Mouse (Mus musculus) lung, embryonic 16.5 days (tissue): ENCODE results near the gene Mrs2. TPM values are rescaled to one million over a fixed set of nuclear protein-coding genes. Genes with fewer than 3 reads are reported as not detected.
"Not testable (repeated sequence)": the region's sequence is repeated elsewhere in the genome, so short reads cannot be mapped to it uniquely, and the experiment has no call there.

ENCODE experiments used
- ATAC-seq: fragments of 200-750 bp; cut with Nextera tagmentation; 2 replicates; pipeline ENCODE4 v1.8.0; 2017; ENCODE audit warnings: low read depth, mild to moderate bottlenecking, moderate library complexity
- H3K27ac ChIP-seq: fragments of 300-500 bp; sonication (generic); 2 replicates; pipeline ENCODE4 v1.5.1; 2014; ENCODE audit warnings: mild to moderate bottlenecking, control low read depth, low read length
- H3K27me3 ChIP-seq: fragments of 300-500 bp; sonication (generic); 2 replicates; pipeline ENCODE4 v1.6.1; 2014; ENCODE audit warnings: low read depth, low read length, mixed read lengths; ENCODE audit not compliant: control insufficient read depth, insufficient read depth
- H3K36me3 ChIP-seq: fragments of 300-500 bp; sonication (generic); 2 replicates; pipeline ENCODE4 v1.6.1; 2014; ENCODE audit warnings: low read length; ENCODE audit not compliant: control insufficient read depth, insufficient read depth
- H3K4me1 ChIP-seq: fragments of 300-500 bp; sonication (generic); replicated peaks from 2 replicates; pipeline ENCODE4 v1.6.1; 2014; ENCODE audit warnings: low read length, mixed read lengths; ENCODE audit not compliant: control insufficient read depth, insufficient read depth
- H3K4me2 ChIP-seq: fragments of 300-500 bp; sonication (generic); 2 replicates; pipeline ENCODE4 v1.6.1; 2014; ENCODE audit warnings: low read depth, low read length, control low read depth
- H3K4me3 ChIP-seq: fragments of 300-500 bp; sonication (generic); 2 replicates; pipeline ENCODE4 v1.5.1; 2014; ENCODE audit warnings: mild to moderate bottlenecking, low read length, control low read depth
- H3K9ac ChIP-seq: fragments of 300-500 bp; sonication (generic); 2 replicates; pipeline ENCODE4 v1.6.1; 2014; ENCODE audit warnings: low read length, control low read depth
- H3K9me3 ChIP-seq: fragments of 300-500 bp; sonication (generic); 2 replicates; pipeline ENCODE4 v1.6.1; 2016; ENCODE audit warnings: low read length; ENCODE audit not compliant: control insufficient read depth
- WGBS: fragments of 180-500 bp; shearing (Covaris S2); extraction: QIAGEN DNeasy Blood & Tissue Kit; methylation state at CpG from one replicate; pipeline ENCODE4 v1.1.7; 2014; 5-methylcytosine and 5-hydroxymethylcytosine counted together
- polyA plus RNA-seq: library from polyadenylated mRNA; unstranded; fragments of >200 nt; fragmentation: Nextera tagmentation; extraction: Ambion mirVana; gene quantifications from 2 replicates; pipeline ENCODE4 v1.2.1, GENCODE M21; 2015

The Mrs2 gene
- polyA plus RNA-seq, 1 experiment from 2014 or later = 14.3 TPM

- peak; percentile 59 for ATAC-seq
- no peaks in the 10 kb centered on the region; the same call in 1 of the 2 replicates for H3K4me1 ChIP-seq
- H3K27ac ChIP-seq = peak overlapping the region; percentile 28
- 14% methylated on average over 2 of the region's 2 CpGs for WGBS
- H3K9ac ChIP-seq = no peak overlapping the region
- H3K27me3 ChIP-seq = no peaks in the 10 kb centered on the region
- no peaks in the 10 kb centered on the region for H3K9me3 ChIP-seq
- H3K4me3 ChIP-seq = no peak overlapping the region
- peaks cover 24% of the 10 kb centered on the region for H3K36me3 ChIP-seq
- H3K4me2 ChIP-seq = no peak overlapping the region
These were observed 27.0 kb downstream of the Mrs2 start for GRCm38 (mm10) chr13:24993160-24993559.

GRCm38 (mm10) chr13:24989006-24989405 is 31.2 kb downstream of the Mrs2 start:
- 74% methylated on average over 6 of the region's 6 CpGs for WGBS
- H3K9ac ChIP-seq = no peak overlapping the region
- no peaks in the 10 kb centered on the region; the same call in 1 of the 2 replicates for H3K36me3 ChIP-seq
- H3K9me3 ChIP-seq = no peaks in the 10 kb centered on the region
- H3K4me1 ChIP-seq = no peaks in the 10 kb centered on the region; the same call in 1 of the 2 replicates
- no peak overlapping the region for H3K4me2 ChIP-seq
- no peak for ATAC-seq
- no peak overlapping the region for H3K4me3 ChIP-seq
- H3K27me3 ChIP-seq = no peaks in the 10 kb centered on the region
- H3K27ac ChIP-seq = no peak overlapping the region

GRCm38 (mm10) chr13:24988391-24988790 is 31.8 kb downstream of the Mrs2 start:
- Histone ChIP-seq H3K4me2 (no peak overlapping the region), H3K9me3 (no peaks in the 10 kb centered on the region), H3K36me3 (no peaks in the 10 kb centered on the region; the same call in 1 of the 2 replicates), H3K9ac (no peak overlapping the region), H3K27me3 (no peaks in the 10 kb centered on the region), H3K4me3 (no peak overlapping the region), H3K4me1 (no peaks in the 10 kb centered on the region; the same call in 1 of the 2 replicates), H3K27ac (no peak overlapping the region)
- 34% methylated on average over 7 of the region's 7 CpGs for WGBS
- ATAC-seq = peak; percentile 78

GRCm38 (mm10) chr13:24985435-24985834 is 34.7 kb downstream of the Mrs2 start:
- no peak overlapping the region for H3K27ac ChIP-seq
- no peaks in the 10 kb centered on the region for H3K27me3 ChIP-seq
- no peaks in the 10 kb centered on the region; the same call in 1 of the 2 replicates for H3K36me3 ChIP-seq
- no peak overlapping the region for H3K4me2 ChIP-seq
- H3K9me3 ChIP-seq = no peaks in the 10 kb centered on the region
- ATAC-seq = no peak
- H3K4me1 ChIP-seq = no peaks in the 10 kb centered on the region
- no peak overlapping the region for H3K9ac ChIP-seq
- no peak overlapping the region for H3K4me3 ChIP-seq
- WGBS = 62% methylated on average over 2 of the region's 2 CpGs

GRCm38 (mm10) chr13:24981031-24981430 is 39.1 kb downstream of the Mrs2 start:
- H3K27ac ChIP-seq = no peak overlapping the region
- no peaks in the 10 kb centered on the region for H3K4me1 ChIP-seq
- WGBS = 65% methylated on average over 6 of the region's 6 CpGs
- no peaks in the 10 kb centered on the region for H3K9me3 ChIP-seq
- no peak overlapping the region for H3K4me3 ChIP-seq
- no peak for ATAC-seq
- no peak overlapping the region for H3K4me2 ChIP-seq
- no peak overlapping the region for H3K9ac ChIP-seq
- no peaks in the 10 kb centered on the region for H3K27me3 ChIP-seq
- H3K36me3 ChIP-seq = no peaks in the 10 kb centered on the region

GRCm38 (mm10) chr13:24977820-24978342 is 42.3 kb downstream of the Mrs2 start:
- Histone ChIP-seq H3K9me3 (no peaks in the 10 kb centered on the region), H3K36me3 (no peaks in the 10 kb centered on the region), H3K4me2 (no peak overlapping the region), H3K27me3 (no peaks in the 10 kb centered on the region), H3K27ac (no peak overlapping the region), H3K4me1 (no peaks in the 10 kb centered on the region), H3K4me3 (no peak overlapping the region), H3K9ac (no peak overlapping the region)
- WGBS = 69% methylated on average over 5 of the region's 5 CpGs
- peak; percentile 39; the same call in 1 of the 2 replicates for ATAC-seq

GRCm38 (mm10) chr13:24976384-24976783 is 43.8 kb downstream of the Mrs2 start:
- no peak overlapping the region for H3K4me2 ChIP-seq
- 78% methylated on average over 4 of the region's 4 CpGs for WGBS
- no peak for ATAC-seq
- H3K4me1 ChIP-seq = no peaks in the 10 kb centered on the region
- H3K9ac ChIP-seq = no peak overlapping the region
- no peaks in the 10 kb centered on the region for H3K36me3 ChIP-seq
- no peaks in the 10 kb centered on the region for H3K27me3 ChIP-seq
- no peak overlapping the region for H3K27ac ChIP-seq
- no peak overlapping the region for H3K4me3 ChIP-seq
- no peaks in the 10 kb centered on the region for H3K9me3 ChIP-seq

- H3K27ac ChIP-seq, H3K4me3 ChIP-seq, ATAC-seq, H3K4me2 ChIP-seq, H3K9ac ChIP-seq, H3K4me1 ChIP-seq, H3K9me3 ChIP-seq, H3K27me3 ChIP-seq, H3K36me3 ChIP-seq: not testable (repeated sequence)
- WGBS = 77% methylated on average over 3 of the region's 3 CpGs
These were observed 48.4 kb downstream of the Mrs2 start for GRCm38 (mm10) chr13:24971776-24972175.

- no peaks in the 10 kb centered on the region for H3K36me3 ChIP-seq
- no peak overlapping the region for H3K27ac ChIP-seq
- peak overlapping the region; percentile 44; the same call in 1 of the 2 replicates for H3K9ac ChIP-seq
- peaks cover 9% of the 10 kb centered on the region; the same call in 1 of the 2 replicates for H3K4me1 ChIP-seq
- H3K27me3 ChIP-seq = no peaks in the 10 kb centered on the region
- H3K9me3 ChIP-seq = no peaks in the 10 kb centered on the region
- no peak; the same call in 1 of the 2 replicates for ATAC-seq
- peak overlapping the region; percentile 47 for H3K4me3 ChIP-seq
- WGBS = 26% methylated on average over 5 of the region's 5 CpGs
- peak overlapping the region; percentile 59 for H3K4me2 ChIP-seq
These were observed 54.4 kb downstream of the Mrs2 start for GRCm38 (mm10) chr13:24965846-24966201.
